In the genomic region with DNA sequence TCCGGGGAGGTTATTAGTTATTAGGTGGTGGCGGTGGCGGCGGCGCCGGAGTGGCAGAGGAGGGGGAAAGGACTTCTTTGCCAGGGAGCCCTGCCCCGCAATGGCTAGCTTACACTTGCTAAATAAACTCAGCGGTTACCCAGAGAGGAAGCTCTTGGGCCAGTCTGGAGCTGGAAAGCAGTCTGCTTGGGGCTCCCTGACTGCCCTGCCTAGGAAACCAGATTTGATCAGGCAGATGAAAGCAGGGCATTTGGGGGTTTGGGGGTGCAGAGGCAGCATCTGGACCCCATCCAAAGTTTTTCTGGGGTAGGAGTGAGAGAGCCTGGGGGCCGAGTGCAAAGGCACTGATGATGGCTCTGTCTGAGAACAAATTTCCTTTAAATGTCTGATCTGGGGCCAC, we compare ENCODE assay signal across 8 mouse cellular contexts. TPM values are rescaled to one million over a fixed set of nuclear protein-coding genes. Genes with fewer than 3 reads are reported as not detected.
A peak's percentile ranks its signal among the peaks of the same experiment; 100 is the strongest.
DNase-seq lines count a peak whose midpoint lies in the region; ATAC-seq and TF ChIP-seq lines count a peak whose summit lies in the region.

No protein-coding gene starts in this region.

- no peak for DNase-seq in gastrocnemius, adult 2 months
- DNase-seq in gastrocnemius, postnatal 36 days: no peak
- no peak for DNase-seq in ES-E14 (ENCODE audit: low read depth, low spot score)
- DNase-seq in urinary bladder, postnatal 10 days (ENCODE audit: low spot score): no peak
- no peak for DNase-seq in urinary bladder, postnatal 4 days (ENCODE audit: low spot score in 2 of 2)
- DNase-seq in frontal cortex, postnatal 25 days (ENCODE audit: low spot score in 2 of 2): no peak

- peak overlapping the region; percentile 65 for H3K4me3 ChIP-seq in gastrocnemius, adult 2 months
- H3K4me3 ChIP-seq in ES-E14 (ENCODE audit: insufficient read depth in 1 of 2, low read depth in 1 of 2, low read length in 2 of 2, poor library complexity in 1 of 2, severe bottlenecking in 1 of 2): peak overlapping the region; percentile 37 to 48
- peak overlapping the region; percentile 54 for H3K4me3 ChIP-seq in heart, embryonic 15.5 days
- H3K4me3 ChIP-seq in liver, embryonic 16.5 days (ENCODE audit: low read depth, low read length): peak overlapping the region; percentile 51

- H3K36me3 ChIP-seq in ES-E14 (ENCODE audit: control insufficient read depth, insufficient read depth, low read length, poor library complexity, severe bottlenecking): no peaks in the 10 kb centered on the region
- H3K36me3 ChIP-seq in heart, embryonic 15.5 days: no peaks in the 10 kb centered on the region
- H3K36me3 ChIP-seq in liver, embryonic 16.5 days (ENCODE audit: control insufficient read depth, insufficient read depth): no peaks in the 10 kb centered on the region

- peak overlapping the region; percentile 67 for H3K27ac ChIP-seq in gastrocnemius, adult 2 months
- H3K27ac ChIP-seq in ES-E14 (ENCODE audit: insufficient read depth, low read depth, low read length, poor library complexity, severe bottlenecking): no peak overlapping the region
- H3K27ac ChIP-seq in heart, embryonic 15.5 days: peak overlapping the region; percentile 73
- H3K27ac ChIP-seq in liver, embryonic 16.5 days (ENCODE audit: low read length): no peak overlapping the region

- 3% methylated on average over 9 of the region's 9 CpGs for WGBS in heart, embryonic 15.5 days
- 5% methylated on average over 7 of the region's 9 CpGs for WGBS in liver, embryonic 16.5 days (ENCODE audit: insufficient replicate concordance)

- H3K4me2 ChIP-seq in heart, embryonic 15.5 days: peak overlapping the region; percentile 68
- peak overlapping the region; percentile 52 for H3K4me2 ChIP-seq in liver, embryonic 16.5 days (ENCODE audit: low read depth, low read length)

- H3K9me3 ChIP-seq in ES-E14 (ENCODE audit: control insufficient read depth, insufficient read depth, low read depth, low read length): no peaks in the 10 kb centered on the region
- no peaks in the 10 kb centered on the region for H3K9me3 ChIP-seq in heart, embryonic 15.5 days (replicated peaks)
- no peaks in the 10 kb centered on the region for H3K9me3 ChIP-seq in liver, embryonic 16.5 days (replicated peaks; ENCODE audit: control insufficient read depth, low read length)

- no peak overlapping the region for H3K9ac ChIP-seq in ES-E14 (ENCODE audit: insufficient read depth, low read depth, low read length, poor library complexity, severe bottlenecking)
- peak overlapping the region; percentile 59 for H3K9ac ChIP-seq in heart, embryonic 15.5 days
- peak overlapping the region; percentile 31; the same call in 1 of the 2 replicates for H3K9ac ChIP-seq in liver, embryonic 16.5 days (ENCODE audit: low read depth, low read length)

- in situ Hi-C loops in ES-E14 (cut with MboI; ENCODE audit: low sequenced_read_pairs in 2 of 2, unreplicated experiment in 2 of 2): loop anchor here in 1 of 2 experiments (25.0 kb wide), 1 partner anchor 745 kb away; no protein-coding TSS in a partner anchor

- peaks cover 8% of the 10 kb centered on the region; the same call in 1 of the 2 replicates for H3K27me3 ChIP-seq in heart, embryonic 15.5 days
- no peaks in the 10 kb centered on the region for H3K27me3 ChIP-seq in liver, embryonic 16.5 days (ENCODE audit: control insufficient read depth, insufficient read depth, low read depth, low read length)

- no peaks in the 10 kb centered on the region for H3K4me1 ChIP-seq in ES-E14 (ENCODE audit: control insufficient read depth in 2 of 2, insufficient read depth in 2 of 2, low read length in 2 of 2, poor library complexity in 1 of 2)
- peaks cover 27% of the 10 kb centered on the region for H3K4me1 ChIP-seq in heart, embryonic 15.5 days (replicated peaks)
- H3K4me1 ChIP-seq in liver, embryonic 16.5 days (ENCODE audit: control insufficient read depth, low read depth, low read length): no peaks in the 10 kb centered on the region; the same call in 1 of the 2 replicates

- intact Hi-C loops in gastrocnemius, adult 2 months (cut with DNase I): loop anchor here (10.0 kb wide), 1 partner anchor 747 kb away; no protein-coding TSS in a partner anchor
- intact Hi-C loops in gastrocnemius, postnatal 36 days (cut with DNase I): no loop called here

- ATAC-seq in heart, embryonic 15.5 days (replicated peaks; ENCODE audit: insufficient number of reproducible peaks, insufficient read depth, low FRiP score, low read depth): no peak
- no peak for ATAC-seq in liver, embryonic 16.5 days (ENCODE audit: low read depth)

- TF ChIP-seq CTCF in gastrocnemius, adult 2 months (IDR thresholded peaks at IDR 0.05): no peak

TF ChIP-seq in ES-E14, 5 proteins besides CTCF, POLR2A, EP300 and RAD21:
- TF ChIP-seq HCFC1 (IDR thresholded peaks at IDR 0.05; ENCODE audit: borderline replicate concordance, insufficient read depth, low read length) (no peak), ZNF384 (IDR thresholded peaks at IDR 0.05; ENCODE audit: low read depth, low read length) (no peak), ZC3H11A (IDR thresholded peaks at IDR 0.05; ENCODE audit: borderline replicate concordance, low read depth, low read length) (no peak), MAFK (IDR thresholded peaks at IDR 0.05; ENCODE audit: insufficient read depth, low read depth, low read length) (no peak), CHD2 (IDR thresholded peaks at IDR 0.05; ENCODE audit: low read depth, low read length) (no peak)

RNA-seq across cellular contexts. Expression of a gene that starts 6.1 kb away (rescaled TPM):
- 1 to 10 TPM in 1 of 2 experiments, under 1 TPM in 1; 0.92 to 1.7 TPM for total RNA-seq in gastrocnemius, adult 2 months (2021)
- total RNA-seq in gastrocnemius, postnatal 36 days (2021): under 1 TPM; 0.61 to 0.99 TPM
- 1.8 and 7.5 TPM in 2 replicates for total RNA-seq in ES-E14 (2012; rRNA removed)
- 12.5 TPM in 2 replicates for polyA plus RNA-seq in heart, embryonic 15.5 days (2015; fragmentation: Nextera tagmentation; extraction: Ambion mirVana)
- 3.6 and 5.1 TPM in 2 replicates for polyA plus RNA-seq in liver, embryonic 16.5 days (2015; fragmentation: Nextera tagmentation; extraction: Ambion mirVana)

Comparison
In these comparisons a context has a peak if more than half of its experiments do, and no peak if none do; other contexts are left out.
1. H3K27ac ChIP-seq: peak in gastrocnemius, adult 2 months (single experiment) and heart, embryonic 15.5 days (single experiment); none in ES-E14 (single experiment) and liver, embryonic 16.5 days (single experiment).
2. Peak in every context shown above with its lines, with median percentiles within 50 percentile points of each other: H3K4me3 ChIP-seq.